Mouse (Mus musculus) cerebellum, adult 11 months (tissue): ENCODE measurements at regions not wholly inside any gene's neighbourhood (a gene's known extent, or its start where the extent isn't known, plus 50 kb on each side); places are given as distances from the start of the nearest gene placed in this dataset.
A peak's percentile ranks its signal among the peaks of the same experiment; 100 is the strongest.

Experiments
- DNase-seq: peaks from one replicate; pipeline ENCODE4 v3.0.0; 2022

- DNase-seq = no peak
These were observed 569.0 kb upstream of the Intu start for GRCm38 (mm10) chr3:39961836-39962640.

- no peak for DNase-seq
These were observed 565.7 kb upstream of the Intu start for GRCm38 (mm10) chr3:39965431-39965830.

GRCm38 (mm10) chr3:39966390-39966789 is 564.7 kb upstream of the Intu start:
- DNase-seq = no peak

- no peak for DNase-seq
These were observed 554.1 kb upstream of the Intu start for GRCm38 (mm10) chr3:39976937-39977336.

- DNase-seq = no peak
These were observed 552.0 kb upstream of the Intu start for GRCm38 (mm10) chr3:39978916-39979679.

GRCm38 (mm10) chr3:39982656-39983055 is 548.4 kb upstream of the Intu start:
- no peak for DNase-seq

GRCm38 (mm10) chr3:39987710-39988109 is 543.4 kb upstream of the Intu start:
- DNase-seq = no peak

- DNase-seq = peak; percentile 1
These were observed 532.5 kb upstream of the Intu start for GRCm38 (mm10) chr3:39998628-39999027.

- DNase-seq = no peak
These were observed 531.2 kb upstream of the Intu start for GRCm38 (mm10) chr3:39999846-40000245.

GRCm38 (mm10) chr3:40002838-40003237 is 528.2 kb upstream of the Intu start:
- no peak for DNase-seq

- DNase-seq = no peak
These were observed 521.0 kb upstream of the Intu start for GRCm38 (mm10) chr3:40010051-40010450.

GRCm38 (mm10) chr3:40021682-40022081 is 509.4 kb upstream of the Intu start:
- DNase-seq = no peak

- no peak for DNase-seq
These were observed 503.4 kb upstream of the Intu start for GRCm38 (mm10) chr3:40027713-40028112.

- DNase-seq = no peak
These were observed 494.9 kb upstream of the Intu start for GRCm38 (mm10) chr3:40036177-40036576.

GRCm38 (mm10) chr3:40049721-40050120 is 481.4 kb upstream of the Intu start:
- no peak for DNase-seq

- DNase-seq = no peak
These were observed 472.8 kb upstream of the Intu start for GRCm38 (mm10) chr3:40058281-40058680.

- DNase-seq = no peak
These were observed 472.2 kb upstream of the Intu start for GRCm38 (mm10) chr3:40058719-40059420.

- no peak for DNase-seq
These were observed 460.9 kb upstream of the Intu start for GRCm38 (mm10) chr3:40070137-40070667.

GRCm38 (mm10) chr3:40076824-40077223 is 454.3 kb upstream of the Intu start:
- no peak for DNase-seq

- DNase-seq = no peak
These were observed 446.0 kb upstream of the Intu start for GRCm38 (mm10) chr3:40085116-40085515.

- DNase-seq = no peak
These were observed 439.2 kb upstream of the Intu start for GRCm38 (mm10) chr3:40091773-40092343.

GRCm38 (mm10) chr3:40092765-40093368 is 438.2 kb upstream of the Intu start:
- no peak for DNase-seq

GRCm38 (mm10) chr3:40094040-40094439 is 437.0 kb upstream of the Intu start:
- no peak for DNase-seq
